Comparison of ENCODE assay signal across 18 mouse cellular contexts in the genomic region with DNA sequence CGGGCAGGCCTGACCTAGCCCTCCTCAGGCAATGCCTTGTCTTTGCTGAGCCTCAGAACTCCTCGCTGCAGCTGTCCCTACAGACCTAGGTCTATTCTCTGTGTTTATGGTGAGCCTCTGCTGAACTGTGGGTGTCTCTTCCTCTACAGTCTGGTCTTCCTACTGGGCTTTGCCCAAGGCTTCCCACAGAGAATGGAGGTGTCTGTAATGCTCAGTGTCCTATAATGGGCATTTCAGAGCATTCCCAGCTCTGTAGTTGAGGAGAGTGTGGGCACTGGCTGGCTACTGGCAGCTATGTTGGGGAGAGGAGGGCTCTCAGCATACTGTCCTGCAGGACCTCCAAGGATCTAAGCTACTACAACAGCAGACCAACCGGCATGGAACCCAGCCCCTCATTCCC.
DNase-seq lines count a peak whose midpoint lies in the region; ATAC-seq and TF ChIP-seq lines count a peak whose summit lies in the region.
"Had no signal": no experiment of that assay in that cellular context is flagged by ENCODE, and none has a peak within 500 bp of the region (broad histone marks: within the 10 kb centered on the region; RNA-seq: fewer than 3 reads in every experiment).

No protein-coding gene starts in this region.

- no peak for ATAC-seq in heart, embryonic 13.5 days (ENCODE audit: extremely low read depth, insufficient number of reproducible peaks, low FRiP score, low TSS enrichment)
- ATAC-seq in megakaryocyte, adult 5-6 weeks (ENCODE audit: poor library complexity, severe bottlenecking), result no peak
- no peak for ATAC-seq in forebrain, postnatal 0 days
- no peak for ATAC-seq in midbrain, embryonic 16.5 days
- ATAC-seq in kidney, embryonic 14.5 days (ENCODE audit: low FRiP score, low TSS enrichment), result no peak
- ATAC-seq: intestine, embryonic 15.5 days had no signal

- TF ChIP-seq CTCF in forebrain, postnatal 0 days (IDR thresholded peaks at IDR 0.05; ENCODE audit: low read depth), result no peak

- no peak for DNase-seq in heart, postnatal 14 days
- DNase-seq in forebrain, postnatal 0 days, result no peak
- DNase-seq: adrenal gland, postnatal 36 days; cerebellum, adult 8-10 months; gastrocnemius, postnatal 25 days; lung, postnatal 14 days; right cerebral cortex, adult 18-20 months; thymus, postnatal 14 days had no signal

- no peak overlapping the region; the same call in 1 of the 2 replicates for H3K9ac ChIP-seq in heart, embryonic 13.5 days
- 0 out of 2 replicates have a peak overlapping the region, but pooled peaks have one; percentile 28 for H3K9ac ChIP-seq in forebrain, postnatal 0 days
- 0 out of 2 replicates have a peak overlapping the region, but pooled peaks have one; percentile 6 for H3K9ac ChIP-seq in midbrain, embryonic 16.5 days (ENCODE audit: low read depth, low read length)
- H3K9ac ChIP-seq in kidney, embryonic 14.5 days (ENCODE audit: low read depth, low read length), result no peak overlapping the region
- H3K9ac ChIP-seq: embryonic facial prominence, embryonic 15.5 days; intestine, embryonic 15.5 days; kidney, embryonic 15.5 days had no signal

- 60% methylated on average over 3 of the region's 3 CpGs for WGBS in heart, embryonic 13.5 days
- WGBS in forebrain, postnatal 0 days, result 71% methylated on average over 3 of the region's 3 CpGs
- 58% methylated on average over 3 of the region's 3 CpGs for WGBS in midbrain, embryonic 16.5 days
- WGBS in kidney, embryonic 14.5 days, result 70% methylated on average over 3 of the region's 3 CpGs

- H3K27me3 ChIP-seq in heart, embryonic 13.5 days (replicated peaks), result no peaks in the 10 kb centered on the region
- H3K27me3 ChIP-seq in megakaryocyte, embryonic 14.5 days (replicated peaks), result peaks cover 39% of the 10 kb centered on the region
- H3K27me3 ChIP-seq in forebrain, postnatal 0 days (ENCODE audit: insufficient read depth, low read length), result no peaks in the 10 kb centered on the region
- H3K27me3 ChIP-seq in midbrain, embryonic 16.5 days (ENCODE audit: control insufficient read depth, insufficient read depth, low read depth, low read length), result no peaks in the 10 kb centered on the region
- H3K27me3 ChIP-seq in kidney, embryonic 14.5 days (ENCODE audit: control insufficient read depth, insufficient read depth, low read length), result no peaks in the 10 kb centered on the region
- H3K27me3 ChIP-seq: embryonic facial prominence, embryonic 15.5 days; hindbrain, embryonic 12.5 days; intestine, embryonic 15.5 days; kidney, embryonic 15.5 days; limb, embryonic 13.5 days had no signal

- no peak overlapping the region for H3K4me2 ChIP-seq in heart, embryonic 13.5 days
- H3K4me2 ChIP-seq in forebrain, postnatal 0 days (ENCODE audit: low read depth), result no peak overlapping the region
- no peak overlapping the region for H3K4me2 ChIP-seq in midbrain, embryonic 16.5 days (ENCODE audit: low read length)
- no peak overlapping the region for H3K4me2 ChIP-seq in kidney, embryonic 14.5 days (replicated peaks; ENCODE audit: low read depth, low read length)
- H3K4me2 ChIP-seq: embryonic facial prominence, embryonic 15.5 days; intestine, embryonic 15.5 days; kidney, embryonic 15.5 days; limb, embryonic 13.5 days had no signal

- no peak overlapping the region for H3K4me3 ChIP-seq in heart, embryonic 13.5 days
- H3K4me3 ChIP-seq in megakaryocyte, embryonic 14.5 days (replicated peaks), result peak overlapping the region; percentile 26
- no peak overlapping the region for H3K4me3 ChIP-seq in forebrain, postnatal 0 days (ENCODE audit: low read depth, low read length)
- H3K4me3 ChIP-seq in midbrain, embryonic 16.5 days (ENCODE audit: low read depth, low read length), result no peak overlapping the region
- no peak overlapping the region for H3K4me3 ChIP-seq in kidney, embryonic 14.5 days (ENCODE audit: low read length)
- H3K4me3 ChIP-seq: embryonic facial prominence, embryonic 15.5 days; hindbrain, embryonic 12.5 days; intestine, embryonic 15.5 days; kidney, embryonic 15.5 days; limb, embryonic 13.5 days had no signal

- H3K36me3 ChIP-seq in heart, embryonic 13.5 days, result no peaks in the 10 kb centered on the region
- H3K36me3 ChIP-seq in megakaryocyte, embryonic 14.5 days (replicated peaks; ENCODE audit: low read length), result no peaks in the 10 kb centered on the region
- no peaks in the 10 kb centered on the region for H3K36me3 ChIP-seq in forebrain, postnatal 0 days (ENCODE audit: insufficient read depth)
- no peaks in the 10 kb centered on the region for H3K36me3 ChIP-seq in midbrain, embryonic 16.5 days (ENCODE audit: control insufficient read depth, insufficient read depth, low read length)
- no peaks in the 10 kb centered on the region for H3K36me3 ChIP-seq in kidney, embryonic 14.5 days (ENCODE audit: control insufficient read depth, insufficient read depth, low read length)
- H3K36me3 ChIP-seq: embryonic facial prominence, embryonic 15.5 days; hindbrain, embryonic 12.5 days; intestine, embryonic 15.5 days; kidney, embryonic 15.5 days; limb, embryonic 13.5 days had no signal

- peaks cover 54% of the 10 kb centered on the region for H3K4me1 ChIP-seq in heart, embryonic 13.5 days
- peaks cover 59% of the 10 kb centered on the region for H3K4me1 ChIP-seq in megakaryocyte, embryonic 14.5 days
- H3K4me1 ChIP-seq in forebrain, postnatal 0 days (ENCODE audit: insufficient read depth), result peaks cover 10% of the 10 kb centered on the region; the same call in 1 of the 2 replicates
- peaks cover 17% of the 10 kb centered on the region for H3K4me1 ChIP-seq in midbrain, embryonic 16.5 days (ENCODE audit: control insufficient read depth, insufficient read depth, low read length)
- H3K4me1 ChIP-seq in kidney, embryonic 14.5 days (ENCODE audit: control insufficient read depth, insufficient read depth, low read length), result peaks cover 7% of the 10 kb centered on the region

- H3K9me3 ChIP-seq in heart, embryonic 13.5 days, result no peaks in the 10 kb centered on the region
- no peaks in the 10 kb centered on the region for H3K9me3 ChIP-seq in megakaryocyte, embryonic 14.5 days
- H3K9me3 ChIP-seq in forebrain, postnatal 0 days (ENCODE audit: low read length), result no peaks in the 10 kb centered on the region
- H3K9me3 ChIP-seq in midbrain, embryonic 16.5 days (replicated peaks; ENCODE audit: control insufficient read depth, low read length, poor library complexity, severe bottlenecking), result no peaks in the 10 kb centered on the region
- H3K9me3 ChIP-seq in kidney, embryonic 14.5 days (ENCODE audit: control insufficient read depth, low read length), result no peaks in the 10 kb centered on the region
- H3K9me3 ChIP-seq: embryonic facial prominence, embryonic 15.5 days; hindbrain, embryonic 12.5 days; intestine, embryonic 15.5 days; kidney, embryonic 15.5 days; limb, embryonic 13.5 days had no signal

- H3K27ac ChIP-seq in heart, embryonic 13.5 days (replicated peaks), result 0 out of 2 replicates have a peak overlapping the region, but pooled peaks have one; percentile 46
- H3K27ac ChIP-seq in forebrain, postnatal 0 days (ENCODE audit: low read depth, low read length), result peak overlapping the region; percentile 79; the same call in 1 of the 2 replicates
- H3K27ac ChIP-seq in midbrain, embryonic 16.5 days (ENCODE audit: low read length), result peak overlapping the region; percentile 65
- no peak overlapping the region for H3K27ac ChIP-seq in kidney, embryonic 14.5 days (ENCODE audit: low read depth, low read length)
- H3K27ac ChIP-seq: embryonic facial prominence, embryonic 15.5 days; intestine, embryonic 15.5 days; kidney, embryonic 15.5 days had no signal

- intact Hi-C loops in heart, postnatal 14 days (cut with DNase I), result loop anchor here (1.0 to 5.0 kb wide), 2 partner anchors 71 to 342 kb away; no protein-coding TSS in a partner anchor

Comparison
In these comparisons a context has a peak if more than half of its experiments do, and no peak if none do; other contexts are left out.
1. H3K9ac ChIP-seq: peak in forebrain, postnatal 0 days (single experiment) and midbrain, embryonic 16.5 days (single experiment); none in heart, embryonic 13.5 days (single experiment) and kidney, embryonic 14.5 days (single experiment).